Mouse (Mus musculus) MN1 (cell line): ENCODE measurements around the gene Ccer2.
A peak's percentile ranks its signal among the peaks of the same experiment; 100 is the strongest.

Experiments
- DNase-seq: peaks from one replicate; pipeline ENCODE4 v3.0.0-alpha.2; 2016; ENCODE audit warnings: low spot score

Gene Ccer2

DNA sequence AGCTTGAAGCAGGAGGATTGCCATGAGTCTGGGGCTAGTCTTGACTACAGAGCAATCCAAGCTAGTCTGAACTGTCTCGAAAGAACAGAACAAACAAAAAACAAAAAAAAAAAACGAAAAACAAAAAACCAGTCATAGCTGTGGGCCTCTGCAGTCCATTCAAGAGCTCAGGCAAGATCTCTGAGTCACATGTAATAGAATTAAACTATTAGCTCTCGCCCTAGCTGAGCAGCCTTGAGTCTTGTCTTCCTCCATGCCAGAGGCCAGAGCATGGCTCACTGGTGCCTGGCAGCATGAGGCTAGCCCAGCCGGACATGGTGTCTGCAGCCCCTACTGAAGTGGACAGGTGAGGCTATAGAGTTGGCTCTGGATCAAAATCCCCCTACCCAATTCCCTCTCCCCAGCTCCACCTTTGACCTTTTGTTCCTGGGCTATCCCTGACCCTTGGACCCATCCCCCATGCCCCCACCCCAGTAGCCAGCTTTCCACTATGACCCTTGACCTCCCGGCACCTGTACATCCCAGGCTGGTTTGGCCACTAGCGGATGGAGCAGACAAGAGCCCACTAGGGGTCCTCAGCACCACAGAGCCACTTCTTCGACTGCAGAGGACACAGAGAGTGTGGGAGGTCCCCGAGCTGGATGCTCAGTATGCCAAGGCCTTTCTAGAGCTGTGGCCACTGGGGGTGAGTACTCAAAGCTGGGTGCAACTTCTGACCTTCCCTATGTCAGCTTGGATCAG lies 34.3 kb downstream of the Ccer2 start:
- peak; percentile 80 for DNase-seq

DNA sequence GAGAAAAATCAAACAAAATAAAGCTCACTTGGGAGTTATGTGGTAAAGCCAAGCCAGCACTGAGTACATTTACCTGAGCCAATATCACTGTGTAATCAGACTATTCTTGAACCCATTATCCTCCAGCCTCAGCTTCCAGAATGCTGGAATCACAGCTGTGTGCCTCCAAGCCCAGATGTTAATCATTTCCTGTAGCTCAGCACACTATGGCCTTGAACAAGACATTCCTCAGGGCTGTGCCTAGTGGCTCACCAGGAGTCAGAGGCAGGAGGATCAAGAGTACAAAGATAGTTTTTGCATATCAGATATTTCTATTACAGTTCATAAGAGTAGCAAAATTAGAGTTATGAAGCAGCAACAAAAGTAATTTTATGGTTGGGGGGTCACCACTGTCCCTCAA lies 35.7 kb downstream of the Ccer2 start:
- no peak for DNase-seq

DNA sequence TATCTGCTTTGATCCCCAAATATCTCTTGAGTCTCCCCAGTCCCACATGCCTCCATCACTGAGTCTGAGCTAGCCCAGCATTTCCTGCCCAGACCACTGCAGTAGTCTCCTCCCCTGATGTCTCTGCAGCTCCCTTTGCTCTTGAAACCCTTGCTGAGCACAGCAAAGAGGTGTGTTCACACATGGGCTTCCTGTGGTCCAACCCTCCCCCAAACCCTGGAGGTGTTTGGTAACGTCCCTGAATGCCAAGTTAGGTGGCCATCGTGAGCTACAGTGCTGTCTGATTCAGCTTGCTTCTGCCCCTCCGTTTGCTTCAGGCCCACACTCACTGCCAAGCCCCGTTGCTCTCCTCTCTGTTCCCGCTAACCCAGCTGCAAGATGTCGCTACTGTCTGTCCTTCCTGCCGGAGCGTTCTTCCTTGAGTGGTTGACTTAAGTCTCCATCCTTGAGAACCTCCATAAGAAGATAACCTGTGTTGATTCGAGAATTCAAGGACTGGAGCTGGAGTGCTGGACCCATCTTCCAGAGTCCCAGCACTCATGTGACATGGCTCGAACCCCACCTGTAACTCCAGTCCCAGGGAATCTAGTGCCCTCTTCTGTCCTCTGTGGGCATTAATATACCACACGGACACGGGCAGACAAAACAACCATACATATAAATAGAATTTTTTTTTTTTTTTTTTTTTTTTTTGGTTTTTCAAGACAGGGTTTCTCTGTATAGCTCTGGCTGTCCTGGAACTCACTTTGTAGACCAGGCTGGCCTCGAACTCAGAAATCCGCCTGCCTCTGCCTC lies 36.6 kb downstream of the Ccer2 start:
- no peak for DNase-seq

DNA sequence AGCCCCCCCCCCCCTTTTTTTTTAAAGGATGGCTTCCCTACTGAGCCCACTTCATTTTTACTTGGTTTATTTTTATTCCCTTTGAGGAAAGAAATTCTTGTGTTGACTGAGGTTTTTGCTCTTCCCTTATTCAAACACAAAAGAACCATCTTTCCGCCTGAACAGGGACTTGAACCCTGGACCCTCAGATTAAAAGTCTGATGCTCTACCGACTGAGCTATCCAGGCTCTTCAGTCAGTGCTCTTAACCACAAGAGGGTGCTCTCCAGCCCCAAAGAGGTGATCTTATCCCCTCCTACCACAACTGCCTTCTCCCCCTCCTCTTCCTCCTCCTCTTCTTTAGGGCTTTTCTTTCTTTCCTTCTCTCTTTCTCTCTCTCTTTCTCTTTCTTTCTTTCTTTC lies 37.9 kb downstream of the Ccer2 start:
- no peak for DNase-seq

DNA sequence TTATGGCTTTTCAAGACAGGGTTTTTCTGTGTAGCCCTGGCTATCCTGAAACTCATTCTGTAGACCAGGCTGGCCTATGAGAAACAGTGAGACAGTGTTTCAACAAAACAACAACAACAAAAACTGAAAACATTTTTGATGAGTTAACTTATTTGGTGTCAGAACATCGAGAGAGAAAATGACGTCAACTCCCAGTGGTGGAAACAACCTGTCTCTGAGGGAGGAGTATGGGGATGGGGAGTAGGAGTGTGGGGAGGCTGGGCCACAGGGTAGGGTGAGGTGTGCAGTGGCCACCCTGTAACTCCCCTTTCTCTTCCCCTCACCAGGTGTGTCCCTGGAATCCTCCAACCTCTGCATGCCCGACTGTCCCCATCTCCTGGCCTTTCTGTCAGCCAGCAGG lies 38.5 kb downstream of the Ccer2 start:
- DNase-seq, result no peak

DNA sequence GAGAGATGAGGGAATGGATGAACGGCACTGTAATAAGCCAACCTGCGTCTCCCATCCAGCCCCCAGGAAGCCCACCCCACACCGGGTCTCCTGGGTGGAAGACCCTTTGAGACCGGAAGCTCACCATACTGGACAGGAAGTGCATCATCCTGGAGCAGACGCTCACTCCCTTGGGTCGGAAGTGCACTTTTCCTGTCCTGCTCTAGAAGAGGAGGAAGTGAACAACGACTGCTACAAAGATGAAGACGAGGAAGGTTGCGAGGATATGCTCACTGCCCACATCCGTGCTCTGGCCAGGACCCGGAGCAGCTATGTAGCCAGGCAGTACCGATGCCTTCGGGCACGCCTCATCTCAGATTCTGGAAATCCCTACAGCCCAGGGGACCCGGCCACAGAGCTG lies 39.9 kb downstream of the Ccer2 start:
- DNase-seq, result no peak

DNA sequence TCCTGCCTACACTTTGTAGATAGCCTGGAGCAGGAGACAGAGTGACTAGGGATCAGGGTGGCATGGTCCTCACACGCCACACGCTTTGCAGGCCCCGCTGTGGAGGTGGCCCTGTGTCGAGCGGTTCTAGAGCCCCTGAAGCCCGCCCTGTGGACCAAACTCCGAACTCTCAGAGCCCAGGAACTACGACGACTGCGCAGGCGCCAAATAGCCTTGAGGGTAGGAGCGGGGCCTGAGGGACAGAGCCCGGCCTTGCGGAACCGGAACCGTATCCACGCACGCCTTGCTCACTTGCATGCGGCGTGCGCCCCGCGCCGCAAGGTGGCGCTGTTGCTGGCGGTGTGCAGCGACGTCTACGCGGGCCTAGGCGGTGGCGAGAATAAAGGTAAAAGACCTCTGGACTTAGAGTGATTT lies 40.6 kb downstream of the Ccer2 start:
- peak; percentile 30 for DNase-seq

DNA sequence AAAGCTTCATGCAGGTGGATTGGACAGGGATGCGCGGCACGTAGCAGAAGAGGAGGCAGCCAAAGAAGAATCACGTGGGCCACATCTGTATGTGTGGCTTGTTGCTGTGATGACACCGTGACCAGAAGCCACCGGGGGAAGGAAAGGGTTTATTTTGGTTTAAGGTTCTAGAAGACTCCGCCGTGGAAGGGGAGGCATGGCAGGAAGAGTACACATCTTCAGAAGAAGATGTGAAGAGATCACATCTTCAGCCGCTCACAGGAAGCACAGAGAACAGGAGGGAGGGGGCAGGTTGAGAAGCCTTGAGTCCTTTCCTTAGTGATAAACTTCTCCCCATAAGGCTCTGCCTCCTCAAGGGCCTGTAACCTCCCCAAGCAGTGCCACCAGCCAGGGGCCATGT lies 44.0 kb downstream of the Ccer2 start:
- no peak for DNase-seq

DNA sequence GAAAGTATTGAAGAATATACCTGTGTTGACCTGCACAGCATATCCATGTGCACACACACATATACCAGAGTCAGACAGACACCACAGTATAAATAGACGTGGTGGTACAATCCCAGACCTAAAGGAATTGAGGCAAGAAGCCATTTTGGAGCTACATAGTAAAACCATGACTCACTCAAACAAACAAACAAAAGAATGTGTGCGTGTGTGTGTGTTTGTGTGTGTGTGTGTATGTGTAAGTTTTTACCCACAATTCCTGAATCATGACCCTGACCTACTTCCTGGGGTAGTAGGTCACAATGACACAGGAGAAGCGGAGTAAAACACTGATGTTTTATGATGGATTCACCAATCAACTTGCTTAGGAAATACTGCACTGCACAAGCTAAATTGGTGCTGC lies 45.5 kb downstream of the Ccer2 start:
- no peak for DNase-seq

DNA sequence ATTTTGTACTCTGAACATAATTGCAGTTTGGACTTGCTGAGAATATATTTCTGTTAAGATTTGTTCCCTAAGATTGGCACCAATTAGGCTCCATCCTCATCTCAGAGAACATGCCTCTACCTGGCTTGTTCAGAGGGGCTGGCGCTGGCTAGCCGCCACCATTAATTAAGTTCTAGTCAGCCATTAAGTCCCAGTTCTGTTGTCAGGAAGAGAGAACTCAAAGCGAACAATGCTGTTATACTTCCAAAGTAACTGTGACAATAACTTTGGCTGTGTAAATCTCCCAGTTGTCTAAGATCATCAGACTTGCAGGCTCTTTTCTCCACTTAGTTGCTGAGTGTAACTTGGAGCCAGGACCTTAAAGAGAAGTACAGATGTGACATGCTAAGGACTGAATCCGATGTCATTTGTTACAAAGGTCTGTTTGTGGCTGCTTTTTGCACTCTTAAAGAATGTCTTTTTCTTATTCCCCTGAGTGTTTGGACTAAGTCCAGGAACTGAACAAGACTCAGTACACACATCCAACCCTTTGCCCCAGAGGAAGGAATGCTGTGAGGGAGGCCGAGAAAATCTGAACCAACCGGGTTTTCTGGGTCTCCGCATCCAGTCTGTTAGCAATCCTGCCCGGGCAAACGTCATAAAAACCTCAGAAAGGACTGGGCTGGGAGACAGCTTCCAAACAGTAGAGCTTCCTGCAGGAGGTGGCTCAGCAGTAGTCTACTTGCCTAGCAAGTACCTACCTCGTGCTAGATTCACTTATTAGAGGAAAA lies 46.1 kb downstream of the Ccer2 start:
- peak; percentile 33 for DNase-seq

DNA sequence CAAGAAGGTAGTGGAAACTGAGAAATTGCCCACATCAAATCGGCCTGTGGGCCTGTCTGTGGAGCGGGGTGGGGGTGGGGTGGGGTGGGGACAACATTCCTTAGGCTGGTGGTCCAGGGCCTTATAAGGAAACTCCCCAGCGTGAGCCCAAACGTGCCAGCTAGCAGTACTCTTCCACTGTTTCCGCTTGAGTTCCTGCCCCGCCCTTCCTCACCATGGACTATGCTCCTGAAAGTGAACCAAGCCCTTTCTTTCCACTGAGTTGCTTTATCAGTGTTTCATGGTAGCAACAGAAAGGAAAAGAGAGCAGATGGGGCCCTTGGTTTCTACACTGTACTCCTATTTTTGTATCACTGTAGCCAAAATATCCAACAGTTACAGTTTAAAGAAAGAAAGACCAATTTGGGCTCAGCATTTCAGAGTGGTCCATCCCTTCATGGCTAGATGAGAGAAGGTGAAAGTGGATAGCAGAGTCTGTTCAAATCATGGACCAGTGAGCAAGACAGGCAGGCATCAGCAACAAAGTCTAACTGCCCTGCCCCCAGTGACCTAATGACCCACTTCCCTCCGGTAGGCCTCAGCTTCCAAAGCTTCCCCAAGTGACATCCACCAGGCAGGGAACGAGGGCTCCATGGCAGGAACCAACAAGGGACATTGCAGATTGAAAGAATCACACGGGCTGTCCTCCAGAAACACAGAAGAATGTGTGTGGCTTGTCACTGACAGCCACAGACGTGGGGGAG lies 47.0 kb downstream of the Ccer2 start:
- DNase-seq, result no peak

DNA sequence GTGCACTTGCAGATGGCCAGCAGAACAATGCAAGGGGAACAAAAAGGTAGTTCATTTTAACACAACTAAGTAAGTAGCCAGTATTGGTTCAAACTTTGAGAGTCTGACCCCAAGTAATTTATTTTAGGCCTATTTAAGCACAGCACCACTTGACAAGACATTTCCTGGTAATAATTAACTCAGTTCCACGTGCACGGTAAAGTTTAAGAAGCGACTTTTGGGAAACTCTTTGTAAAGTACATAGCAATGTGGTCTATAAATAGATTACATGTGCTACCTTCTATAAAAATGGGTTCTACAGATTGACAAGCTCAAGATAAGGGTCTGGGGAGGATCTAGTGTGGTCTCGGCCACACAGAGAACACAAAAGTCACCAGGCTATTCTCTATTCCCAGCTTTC lies 47.8 kb downstream of the Ccer2 start:
- DNase-seq, result no peak

DNA sequence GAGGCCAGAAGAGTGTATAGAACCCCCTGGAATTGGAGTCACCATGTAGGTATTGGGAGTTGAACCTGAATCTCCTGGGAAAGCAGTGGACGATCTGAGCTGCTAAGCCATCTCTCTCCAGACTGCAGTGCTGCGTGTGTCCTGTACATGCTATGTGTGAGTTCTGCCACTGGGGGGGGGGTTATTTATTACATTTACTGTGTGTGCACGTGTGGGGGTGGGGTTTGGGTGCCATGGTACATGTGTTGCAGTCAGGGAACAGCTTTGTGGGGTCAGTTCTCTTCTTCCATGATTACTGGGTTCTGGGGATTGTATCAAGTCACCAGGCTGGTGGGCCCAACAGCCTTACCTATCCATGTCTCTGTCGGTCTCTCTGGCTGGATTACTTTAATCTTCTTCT lies 50.9 kb downstream of the Ccer2 start:
- no peak for DNase-seq

DNA sequence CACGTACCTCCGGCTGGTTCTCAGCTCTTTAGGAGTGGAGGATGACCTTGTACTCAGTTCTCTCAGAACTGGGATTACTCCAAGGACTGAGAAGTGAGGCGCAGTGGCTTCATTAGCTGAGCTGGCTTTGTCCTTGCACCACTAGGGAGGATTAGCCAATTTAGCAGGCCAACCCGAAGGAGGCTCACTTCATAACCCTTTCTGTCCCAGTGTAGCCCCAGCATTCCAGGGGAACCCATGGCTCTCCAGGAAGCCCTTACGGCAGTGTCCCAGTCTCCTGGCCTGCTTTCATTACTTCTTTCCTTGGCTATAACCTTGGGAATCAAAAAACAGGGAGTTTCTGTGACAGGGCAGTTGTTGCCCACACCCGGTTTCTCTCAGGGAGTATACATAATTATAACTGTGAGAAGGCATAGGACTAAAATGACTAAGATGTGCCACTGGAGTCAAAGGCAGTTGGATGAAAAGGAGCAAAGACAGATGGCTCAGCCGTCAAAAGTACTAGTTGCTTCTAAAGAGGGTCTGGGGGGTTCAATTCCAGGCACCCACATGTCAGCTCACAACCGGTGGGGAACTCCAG lies 51.8 kb downstream of the Ccer2 start:
- DNase-seq, result no peak

DNA sequence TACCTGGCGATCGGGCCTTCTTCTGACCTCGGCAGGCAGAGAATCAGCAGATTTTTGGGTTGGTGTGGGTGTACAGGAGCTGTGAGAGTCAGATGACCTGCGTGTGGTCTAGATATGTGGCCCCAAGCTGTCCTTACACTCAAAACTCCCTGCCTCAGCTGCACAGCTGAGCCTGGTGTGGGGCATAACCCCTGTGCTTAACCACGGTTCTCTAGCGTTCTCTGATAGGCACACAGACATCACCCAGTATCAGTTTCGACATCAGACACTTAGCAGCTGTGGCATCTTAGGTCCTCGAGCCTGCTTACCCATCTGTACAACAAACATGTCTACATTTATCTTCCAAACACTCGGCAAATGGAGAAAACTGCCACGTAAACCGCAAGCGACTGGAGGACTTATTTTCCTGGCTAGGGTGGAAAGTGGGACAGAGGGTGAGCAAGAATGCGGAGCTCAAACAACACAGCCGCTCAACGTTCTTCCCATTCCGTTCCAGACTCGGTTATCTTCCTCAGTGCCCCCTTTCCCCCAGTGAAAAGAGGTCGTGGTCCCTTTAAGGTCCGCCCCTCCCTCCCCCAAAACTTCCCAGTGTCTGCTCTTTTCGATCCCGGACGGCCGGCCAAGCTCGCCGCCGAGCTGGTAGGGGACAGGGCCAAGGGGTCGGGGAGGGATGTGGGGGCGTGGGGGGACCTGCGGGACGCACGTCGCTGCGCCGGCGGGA lies 52.4 kb downstream of the Ccer2 start, which contains the start of gene Hnrnpl:
Hnrnpl (plus strand) TSS at position 321 of the 721 bp plus-strand sequence.
- peak; percentile 38 for DNase-seq
